ENCODE assay signal across 8 mouse cellular contexts in the genomic region with DNA sequence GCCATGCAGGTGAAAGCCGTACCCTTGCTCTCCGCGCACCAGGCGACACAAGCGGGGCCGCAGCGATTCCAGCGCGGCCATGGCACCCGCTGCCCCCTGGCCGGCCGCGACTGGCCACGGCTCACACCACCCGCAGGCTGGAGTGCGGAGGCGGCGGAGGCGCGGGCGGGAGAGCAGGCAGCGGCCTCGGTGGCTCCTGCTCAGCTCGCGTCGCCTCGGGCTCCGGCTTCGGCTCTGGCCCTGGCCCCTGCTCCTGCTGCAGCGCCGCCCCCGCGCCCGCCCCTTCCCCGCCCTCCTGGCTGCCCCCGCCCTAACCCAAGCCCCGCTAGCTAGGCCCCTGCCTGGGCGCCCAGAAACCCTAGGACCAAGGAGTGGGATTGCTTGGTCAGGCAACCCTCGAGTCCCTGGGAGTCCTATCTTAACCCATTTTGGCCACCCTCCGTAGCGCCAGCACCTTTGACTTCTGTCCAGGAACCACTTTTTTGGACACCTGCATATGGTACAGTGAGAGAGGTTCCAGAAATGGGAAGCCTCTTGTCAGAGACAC. TPM values are rescaled to one million over a fixed set of nuclear protein-coding genes. Genes with fewer than 3 reads are reported as not detected.
DNase-seq lines count a peak whose midpoint lies in the region; ATAC-seq and TF ChIP-seq lines count a peak whose summit lies in the region.

A gene (minus strand): TSS at position 258 of the 547 bp plus-strand sequence.

- peak within 1 kb of the TSS; percentile 95 for H3K27ac ChIP-seq in left cerebral cortex, adult 2 months
- peak within 1 kb of the TSS; percentile 98 for H3K27ac ChIP-seq in cerebellum, adult 2 months (ENCODE audit: insufficient read depth, low read length)
- H3K27ac ChIP-seq in hindbrain, embryonic 16.5 days (ENCODE audit: low read depth, low read length), result peak within 1 kb of the TSS; percentile 82
- H3K27ac ChIP-seq in limb, embryonic 12.5 days, result peak within 1 kb of the TSS; percentile 67
- peak within 1 kb of the TSS; percentile 37; the same call in 1 of the 2 replicates for H3K27ac ChIP-seq in midbrain, embryonic 13.5 days

- no peaks in the 10 kb centered on the region for H3K27me3 ChIP-seq in cerebellum, adult 2 months (ENCODE audit: control insufficient read depth, insufficient read depth, low read length)
- H3K27me3 ChIP-seq in hindbrain, embryonic 16.5 days (replicated peaks; ENCODE audit: control insufficient read depth, insufficient read depth, low read length), result no peaks in the 10 kb centered on the region
- no peaks in the 10 kb centered on the region for H3K27me3 ChIP-seq in limb, embryonic 12.5 days
- peaks cover 41% of the 10 kb centered on the region for H3K27me3 ChIP-seq in midbrain, embryonic 13.5 days

- peaks cover 20% of the 10 kb centered on the region for H3K4me1 ChIP-seq in cerebellum, adult 2 months (ENCODE audit: control insufficient read depth, insufficient read depth, low read length)
- H3K4me1 ChIP-seq in hindbrain, embryonic 16.5 days (ENCODE audit: control insufficient read depth, insufficient read depth, low read depth, low read length), result peaks cover 15% of the 10 kb centered on the region
- H3K4me1 ChIP-seq in limb, embryonic 12.5 days (replicated peaks), result peaks cover 33% of the 10 kb centered on the region
- peaks cover 13% of the 10 kb centered on the region for H3K4me1 ChIP-seq in midbrain, embryonic 13.5 days (replicated peaks)

- TF ChIP-seq POLR2A in cerebellum, adult 2 months (IDR thresholded peaks at IDR 0.05; ENCODE audit: borderline replicate concordance, insufficient read depth, low read length), result peak; percentile 67

- no peaks in the 10 kb centered on the region for H3K36me3 ChIP-seq in hindbrain, embryonic 16.5 days (ENCODE audit: control insufficient read depth, insufficient read depth, low read length)
- peaks cover 23% of the 10 kb centered on the region; the same call in 1 of the 2 replicates for H3K36me3 ChIP-seq in limb, embryonic 12.5 days
- H3K36me3 ChIP-seq in midbrain, embryonic 13.5 days, result no peaks in the 10 kb centered on the region

- H3K4me2 ChIP-seq in hindbrain, embryonic 16.5 days (ENCODE audit: low read length), result peak within 1 kb of the TSS; percentile 93
- peak within 1 kb of the TSS; percentile 78 for H3K4me2 ChIP-seq in limb, embryonic 12.5 days
- H3K4me2 ChIP-seq in midbrain, embryonic 13.5 days (replicated peaks), result peak within 1 kb of the TSS; percentile 94

- WGBS in cerebellum, adult 2 months, result under 1% methylated on average over 41 of the region's 41 CpGs
- WGBS in hindbrain, embryonic 16.5 days, result 3% methylated on average over 32 of the region's 41 CpGs
- WGBS in limb, embryonic 12.5 days, result 2% methylated on average over 31 of the region's 41 CpGs
- 1% methylated on average over 40 of the region's 41 CpGs for WGBS in midbrain, embryonic 13.5 days

- peak within 1 kb of the TSS; percentile 94 for H3K4me3 ChIP-seq in left cerebral cortex, adult 2 months
- peak within 1 kb of the TSS; percentile 70 for H3K4me3 ChIP-seq in cerebellum, adult 2 months (replicated peaks; ENCODE audit: insufficient read depth, low read depth, low read length)
- peak within 1 kb of the TSS; percentile 84 for H3K4me3 ChIP-seq in hindbrain, embryonic 16.5 days (ENCODE audit: low read length)
- peak within 1 kb of the TSS; percentile 86 for H3K4me3 ChIP-seq in limb, embryonic 12.5 days (replicated peaks)
- H3K4me3 ChIP-seq in midbrain, embryonic 13.5 days (replicated peaks), result peak within 1 kb of the TSS; percentile 63

- no peak for TF ChIP-seq CTCF in left cerebral cortex, adult 2 months (IDR thresholded peaks at IDR 0.05)
- no peak for TF ChIP-seq CTCF in cerebellum, adult 2 months (IDR thresholded peaks at IDR 0.05; ENCODE audit: borderline replicate concordance, insufficient read depth, low read depth, low read length)

- intact Hi-C loops in left cerebral cortex, adult 2 months (cut with DNase I), result no loop called here

- peak; percentile 40 to 52 for DNase-seq in left cerebral cortex, adult 2 months (ENCODE audit: extremely low spot score in 1 of 2, low spot score in 2 of 2)
- no peak for DNase-seq in left cerebral cortex, adult 11 months (ENCODE audit: low spot score)
- DNase-seq in cerebellum, adult 2 months, result peak; percentile 80 to 86
- DNase-seq in gastrocnemius, adult 8-10 months (ENCODE audit: low spot score in 2 of 2), result no peak

- peak; percentile 79 for ATAC-seq in hindbrain, embryonic 16.5 days
- peak; percentile 78 for ATAC-seq in limb, embryonic 12.5 days (ENCODE audit: insufficient number of reproducible peaks, insufficient read depth, low FRiP score, low TSS enrichment, low read depth)
- ATAC-seq in midbrain, embryonic 13.5 days, result peak; percentile 70; the same call in 1 of the 2 replicates
- no peak for ATAC-seq in activated CD4-positive, CD25-positive, alpha-beta regulatory T cell, adult 4 months

- no peaks in the 10 kb centered on the region for H3K9me3 ChIP-seq in hindbrain, embryonic 16.5 days (ENCODE audit: control insufficient read depth, low read length)
- H3K9me3 ChIP-seq in limb, embryonic 12.5 days, result no peaks in the 10 kb centered on the region
- H3K9me3 ChIP-seq in midbrain, embryonic 13.5 days, result no peaks in the 10 kb centered on the region

- peak within 1 kb of the TSS; percentile 94 for H3K9ac ChIP-seq in hindbrain, embryonic 16.5 days (ENCODE audit: low read depth, low read length)
- H3K9ac ChIP-seq in limb, embryonic 12.5 days (replicated peaks), result peak within 1 kb of the TSS; percentile 90
- peak within 1 kb of the TSS; percentile 88 for H3K9ac ChIP-seq in midbrain, embryonic 13.5 days (replicated peaks)

RNA-seq across cellular contexts. Expression of the gene that starts here (rescaled TPM):
- total RNA-seq in left cerebral cortex, adult 2 months (2021), result 10 to 100 TPM; 50.2 to 51.0 TPM
- polyA plus RNA-seq in cerebellum, adult 2 months (2012; rRNA removed), result 140 and 146 TPM in 2 replicates
- 10 to 100 TPM; 17.8 to 38.4 (median 20.8) TPM for total RNA-seq in gastrocnemius, adult 8-10 months (2022)
- polyA plus RNA-seq in hindbrain, embryonic 16.5 days (2015; fragmentation: Nextera tagmentation; extraction: Ambion mirVana), result 60.8 TPM in 2 replicates
- 58.9 and 59.3 TPM in 2 replicates for polyA plus RNA-seq in limb, embryonic 12.5 days (2016; fragmentation: Nextera tagmentation; extraction: Ambion mirVana)
- polyA plus RNA-seq in midbrain, embryonic 13.5 days (2015; fragmentation: Nextera tagmentation; extraction: Ambion mirVana), result 21.3 and 23.5 TPM in 2 replicates
- not detected for polyA plus RNA-seq in activated CD4-positive, CD25-positive, alpha-beta regulatory T cell, adult 4 months (2017; shearing (Covaris generic))

Comparison
In these comparisons a context has a peak if more than half of its experiments do, and no peak if none do; other contexts are left out.
1. RNA of the gene that starts here (polyA plus RNA-seq): 140 to 146 TPM in cerebellum, adult 2 months, 60.8 TPM in hindbrain, embryonic 16.5 days, 58.9 to 59.3 TPM in limb, embryonic 12.5 days and 21.3 to 23.5 TPM in midbrain, embryonic 13.5 days; not detected in activated CD4-positive, CD25-positive, alpha-beta regulatory T cell, adult 4 months; every median in the first group is over 10 times any median in the second.
2. DNase-seq: peak in left cerebral cortex, adult 2 months (2 of 2) and cerebellum, adult 2 months (2 of 2); none in left cerebral cortex, adult 11 months (single experiment) and gastrocnemius, adult 8-10 months (0 of 2).
3. H3K27ac ChIP-seq: peak in every context shown above with its lines; median percentile 98 in cerebellum, adult 2 months; 95 in left cerebral cortex, adult 2 months; 82 in hindbrain, embryonic 16.5 days; 67 in limb, embryonic 12.5 days; 37 in midbrain, embryonic 13.5 days.
4. Peak in every context shown above with its lines, with median percentiles within 50 percentile points of each other: H3K4me3 ChIP-seq, H3K4me2 ChIP-seq and H3K9ac ChIP-seq.